Mouse (Mus musculus): ENCODE measurements around the gene Spen. TPM values are rescaled to one million over a fixed set of nuclear protein-coding genes. Genes with fewer than 3 reads are reported as not detected.

The Spen gene
- polyA plus RNA-seq, 1 experiment = 11.7 TPM

DNA sequence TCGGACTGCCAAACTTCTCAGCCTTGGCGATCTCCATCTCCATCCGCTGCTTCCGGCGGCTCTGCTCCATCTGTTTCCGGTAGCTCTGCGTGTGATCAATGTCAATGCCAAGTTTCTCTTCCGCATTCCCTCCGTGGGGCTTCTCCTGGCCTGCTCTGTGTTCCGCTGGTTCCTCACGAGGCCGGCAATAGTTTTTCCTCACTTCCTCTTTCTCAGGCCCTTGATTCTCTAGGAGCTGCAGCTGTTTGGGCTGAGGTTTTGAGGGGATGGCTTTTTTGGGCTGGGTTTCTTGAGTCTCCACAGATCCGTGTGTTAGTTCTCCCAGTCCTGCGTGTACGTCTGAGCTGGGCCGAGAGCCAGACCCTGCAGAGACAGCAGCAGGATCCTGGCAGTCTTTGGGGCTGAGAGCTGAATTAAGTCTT lies 60.7 kb downstream of the Spen start:
- H3K4me2 ChIP-seq (ENCODE audit: low read depth) = no peak overlapping the region
- no peak overlapping the region for H3K4me3 ChIP-seq
- no peak overlapping the region for H3ac ChIP-seq (ENCODE audit: control insufficient read depth, insufficient read length)
- no peaks in the 10 kb centered on the region for H3K79me2 ChIP-seq (ENCODE audit: control insufficient read depth, insufficient read depth)
- peaks cover 15% of the 10 kb centered on the region for H3K36me3 ChIP-seq (ENCODE audit: control insufficient read depth, insufficient read depth)
- no peak for TF ChIP-seq CEBPB (IDR thresholded peaks at IDR 0.05; ENCODE audit: insufficient read depth, poor library complexity, severe bottlenecking)
- TF ChIP-seq POLR2A (IDR thresholded peaks at IDR 0.05; ENCODE audit: insufficient read length, low read depth) = no peak
- H3K27me3 ChIP-seq (ENCODE audit: control insufficient read depth, insufficient read depth, insufficient read length) = no peaks in the 10 kb centered on the region

DNA sequence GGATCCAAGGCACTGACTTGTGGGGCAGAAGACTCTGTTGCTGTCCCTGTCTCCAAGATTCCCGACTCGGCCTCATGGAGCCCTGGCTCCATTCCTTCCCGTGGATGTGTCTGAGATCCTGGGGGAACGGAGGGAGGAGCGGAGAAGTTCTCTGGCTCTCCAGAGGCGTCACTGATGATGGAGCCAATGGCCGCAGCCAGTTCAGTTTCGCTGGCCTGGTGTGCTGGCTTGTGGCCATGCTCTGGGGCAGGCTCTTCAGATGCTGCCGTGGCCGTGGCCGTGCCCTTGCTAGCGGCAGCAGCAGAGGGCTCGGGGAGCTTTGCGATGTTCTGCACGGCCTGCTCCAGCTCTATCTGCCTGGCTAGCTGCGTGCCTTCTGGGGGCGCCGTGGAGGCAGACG lies 64.0 kb downstream of the Spen start:
- no peak for TF ChIP-seq USF1 (IDR thresholded peaks at IDR 0.05; ENCODE audit: low read depth)
- TF ChIP-seq E2F4 (IDR thresholded peaks at IDR 0.05; ENCODE audit: insufficient read depth) = no peak
- no peak for TF ChIP-seq MAX (IDR thresholded peaks at IDR 0.05; ENCODE audit: low read depth)
- no peak for TF ChIP-seq REST (IDR thresholded peaks at IDR 0.05; ENCODE audit: insufficient read depth, insufficient read length)
- no peak for TF ChIP-seq MYOG (IDR thresholded peaks at IDR 0.05; ENCODE audit: control insufficient read depth in 1 of 3, insufficient read depth in 1 of 3, insufficient read length in 2 of 3, low read depth in 2 of 3)
- TF ChIP-seq POLR2AphosphoS2 (IDR thresholded peaks at IDR 0.05; ENCODE audit: insufficient read length, low read depth) = no peak
- TF ChIP-seq TCF12 (IDR thresholded peaks at IDR 0.05; ENCODE audit: insufficient read depth, poor library complexity, severe bottlenecking) = no peak
- no peak for TF ChIP-seq TCF3 (IDR thresholded peaks at IDR 0.05; ENCODE audit: insufficient read length, low read depth)
- TF ChIP-seq MYOD1 (IDR thresholded peaks at IDR 0.05; ENCODE audit: control insufficient read depth in 1 of 3, insufficient read length in 2 of 3, low read depth in 2 of 3) = no peak
- TF ChIP-seq CEBPB (IDR thresholded peaks at IDR 0.05; ENCODE audit: insufficient read depth, poor library complexity, severe bottlenecking) = no peak
- no peak for TF ChIP-seq POLR2A (IDR thresholded peaks at IDR 0.05; ENCODE audit: insufficient read length, low read depth)
- TF ChIP-seq SRF (IDR thresholded peaks at IDR 0.05; ENCODE audit: control insufficient read depth, insufficient read length, low read depth) = no peak
- Histone ChIP-seq H3K36me3 (ENCODE audit: control insufficient read depth, insufficient read depth) (peaks cover 5% of the 10 kb centered on the region), H3ac (ENCODE audit: control insufficient read depth, insufficient read length) (no peak overlapping the region), H3K27me3 (ENCODE audit: control insufficient read depth, insufficient read depth, insufficient read length) (no peaks in the 10 kb centered on the region), H3K4me3 (no peak overlapping the region), H3K79me2 (ENCODE audit: control insufficient read depth, insufficient read depth) (no peaks in the 10 kb centered on the region), H3K4me2 (ENCODE audit: low read depth) (no peak overlapping the region)

DNA sequence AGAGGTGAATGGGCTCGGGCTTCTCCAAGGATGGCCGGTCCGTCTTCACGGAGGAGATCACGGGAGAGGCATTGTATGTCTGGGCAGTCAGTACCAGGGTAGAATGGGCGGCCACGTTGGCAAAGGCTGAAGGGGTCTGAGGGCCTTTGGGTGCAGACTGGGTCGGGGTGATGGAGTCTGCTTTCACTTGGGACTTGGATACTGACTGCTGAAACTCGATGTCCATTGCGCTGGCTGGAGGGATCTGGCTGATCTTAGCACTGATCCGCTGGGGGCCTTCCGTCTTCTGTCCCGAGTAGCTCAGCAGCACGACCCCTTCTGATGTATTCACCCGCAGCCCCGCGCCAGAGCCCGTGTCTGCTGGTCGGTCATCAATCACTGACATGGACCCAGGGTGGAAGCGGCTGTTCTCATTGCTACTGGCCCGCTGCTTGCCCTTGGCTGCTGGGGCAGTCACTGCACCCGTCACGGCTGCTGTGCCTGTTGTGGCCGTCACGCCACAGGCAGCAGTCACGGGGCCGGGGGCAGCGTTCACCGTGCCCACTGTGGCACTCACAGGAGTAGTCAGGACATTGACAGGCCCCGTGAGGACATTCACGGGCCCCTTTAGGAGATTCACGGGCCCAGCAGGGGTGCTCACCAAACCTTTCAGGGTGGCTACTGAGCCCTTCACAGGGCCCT lies 65.6 kb downstream of the Spen start:
- Histone ChIP-seq H3K4me3 (no peak overlapping the region), H3K36me3 (ENCODE audit: control insufficient read depth, insufficient read depth) (peaks cover 5% of the 10 kb centered on the region), H3K4me2 (ENCODE audit: low read depth) (no peak overlapping the region), H3K79me2 (ENCODE audit: control insufficient read depth, insufficient read depth) (no peaks in the 10 kb centered on the region), H3ac (ENCODE audit: control insufficient read depth, insufficient read length) (no peak overlapping the region), H3K27me3 (ENCODE audit: control insufficient read depth, insufficient read depth, insufficient read length) (no peaks in the 10 kb centered on the region)
- TF ChIP-seq TCF12 (IDR thresholded peaks at IDR 0.05; ENCODE audit: insufficient read depth, poor library complexity, severe bottlenecking) = no peak
- peak; percentile 14 for TF ChIP-seq POLR2AphosphoS2 (IDR thresholded peaks at IDR 0.05; ENCODE audit: insufficient read length, low read depth)
- no peak for TF ChIP-seq SRF (IDR thresholded peaks at IDR 0.05; ENCODE audit: control insufficient read depth, insufficient read length, low read depth)

DNA sequence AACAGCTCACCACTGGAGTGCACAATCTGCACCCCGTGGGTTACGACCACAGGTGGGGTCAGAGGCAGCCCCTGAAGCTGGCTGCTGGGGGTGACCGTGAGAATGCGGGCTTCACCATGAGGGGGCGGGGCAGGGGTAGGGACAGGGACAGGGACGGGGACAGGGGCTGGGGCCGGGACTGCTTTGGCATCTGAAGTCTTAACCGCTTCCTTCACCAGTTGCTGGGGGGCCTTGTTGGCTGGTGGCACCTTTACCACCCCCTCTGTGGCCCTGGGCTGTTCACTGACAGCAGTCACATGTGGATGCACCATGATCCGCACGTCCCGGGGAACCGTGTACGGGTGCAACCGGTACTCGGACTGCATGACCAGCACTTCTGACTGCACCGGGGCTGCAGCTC lies 66.9 kb downstream of the Spen start:
- Histone ChIP-seq H3K4me2 (ENCODE audit: low read depth) (no peak overlapping the region), H3K79me2 (ENCODE audit: control insufficient read depth, insufficient read depth) (no peaks in the 10 kb centered on the region), H3K4me3 (no peak overlapping the region), H3K36me3 (ENCODE audit: control insufficient read depth, insufficient read depth) (no peaks in the 10 kb centered on the region), H3K27me3 (ENCODE audit: control insufficient read depth, insufficient read depth, insufficient read length) (no peaks in the 10 kb centered on the region), H3ac (ENCODE audit: control insufficient read depth, insufficient read length) (no peak overlapping the region)
- TF ChIP-seq TCF3 (IDR thresholded peaks at IDR 0.05; ENCODE audit: insufficient read length, low read depth) (no peak), POLR2A (IDR thresholded peaks at IDR 0.05; ENCODE audit: insufficient read length, low read depth) (no peak), SRF (IDR thresholded peaks at IDR 0.05; ENCODE audit: control insufficient read depth, insufficient read length, low read depth) (no peak), TCF12 (IDR thresholded peaks at IDR 0.05; ENCODE audit: insufficient read depth, poor library complexity, severe bottlenecking) (no peak), POLR2AphosphoS2 (IDR thresholded peaks at IDR 0.05; ENCODE audit: insufficient read length, low read depth) (no peak), MAX (IDR thresholded peaks at IDR 0.05; ENCODE audit: low read depth) (no peak)

DNA sequence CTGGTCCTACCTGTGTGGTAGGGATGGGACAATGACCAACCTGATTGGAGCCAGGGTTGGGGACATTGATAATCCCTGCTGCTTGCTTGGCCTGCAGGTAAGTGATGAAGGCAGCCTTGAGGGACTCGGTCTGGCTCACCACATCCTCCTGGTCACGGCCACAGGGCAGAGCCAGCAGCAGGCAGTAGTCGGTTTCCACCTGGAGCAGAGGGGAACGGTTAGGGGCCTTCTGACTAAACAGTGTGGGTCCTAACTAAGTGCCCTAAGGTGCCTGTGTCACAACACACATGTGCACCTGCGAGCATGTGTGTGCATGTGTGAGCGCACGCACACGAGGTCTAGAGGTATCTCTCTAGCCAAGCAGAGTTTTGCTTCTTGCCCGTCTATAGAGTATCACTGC lies 69.1 kb downstream of the Spen start:
- H3K27me3 ChIP-seq (ENCODE audit: control insufficient read depth, insufficient read depth, insufficient read length) = no peaks in the 10 kb centered on the region
- no peaks in the 10 kb centered on the region for H3K79me2 ChIP-seq (ENCODE audit: control insufficient read depth, insufficient read depth)
- no peaks in the 10 kb centered on the region for H3K36me3 ChIP-seq (ENCODE audit: control insufficient read depth, insufficient read depth)
- H3K4me2 ChIP-seq (ENCODE audit: low read depth) = no peak overlapping the region
- TF ChIP-seq TCF3 (IDR thresholded peaks at IDR 0.05; ENCODE audit: insufficient read length, low read depth) = no peak
- peak; percentile 8 for TF ChIP-seq POLR2A (IDR thresholded peaks at IDR 0.05; ENCODE audit: insufficient read length, low read depth)
- peak; percentile 56 for TF ChIP-seq POLR2AphosphoS2 (IDR thresholded peaks at IDR 0.05; ENCODE audit: insufficient read length, low read depth)
- H3ac ChIP-seq (ENCODE audit: control insufficient read depth, insufficient read length) = no peak overlapping the region
- H3K4me3 ChIP-seq = no peak overlapping the region

DNA sequence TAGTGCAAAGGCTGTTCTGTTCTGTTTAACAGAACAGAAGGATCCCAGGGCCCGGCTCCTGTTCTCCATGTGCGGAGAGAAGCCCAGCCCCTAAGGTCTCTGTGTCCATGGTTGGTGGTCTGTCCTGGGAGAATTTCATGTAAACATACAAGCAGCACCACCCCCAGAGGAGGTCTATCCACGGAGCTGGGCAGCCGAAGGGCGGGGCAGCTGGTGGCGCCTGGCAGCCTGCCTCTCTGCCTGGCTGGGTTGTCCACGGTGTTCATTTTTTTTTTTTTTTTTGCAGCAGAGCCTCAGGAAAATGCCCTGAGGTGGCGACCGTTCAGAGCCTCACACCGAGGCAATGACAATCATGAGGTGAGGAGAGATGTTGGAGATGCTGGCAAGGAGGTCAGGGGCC lies 69.8 kb downstream of the Spen start:
- no peaks in the 10 kb centered on the region for H3K36me3 ChIP-seq (ENCODE audit: control insufficient read depth, insufficient read depth)
- H3K4me3 ChIP-seq = no peak overlapping the region
- H3K79me2 ChIP-seq (ENCODE audit: control insufficient read depth, insufficient read depth) = no peaks in the 10 kb centered on the region
- H3ac ChIP-seq (ENCODE audit: control insufficient read depth, insufficient read length) = no peak overlapping the region
- no peaks in the 10 kb centered on the region for H3K27me3 ChIP-seq (ENCODE audit: control insufficient read depth, insufficient read depth, insufficient read length)
- TF ChIP-seq MYOG (IDR thresholded peaks at IDR 0.05; ENCODE audit: control insufficient read depth in 1 of 3, insufficient read depth in 1 of 3, insufficient read length in 2 of 3, low read depth in 2 of 3) = no peak
- TF ChIP-seq MAX (IDR thresholded peaks at IDR 0.05; ENCODE audit: low read depth) = no peak
- no peak for TF ChIP-seq E2F4 (IDR thresholded peaks at IDR 0.05; ENCODE audit: insufficient read depth)
- no peak overlapping the region for H3K4me2 ChIP-seq (ENCODE audit: low read depth)

Data from myocyte (in vitro differentiated cells).